Mouse (Mus musculus): Measurements from ENCODE around the gene Gkap1.

GRCm38 (mm10) chr13:58212530-58212929 is 63.0 kb downstream of the Gkap1 start:
- TF ChIP-seq EP300 (optimal IDR thresholded peaks at IDR 0.05) = no peak
- TF ChIP-seq CTCF (IDR thresholded peaks at IDR 0.05; ENCODE audit: low read depth) = no peak
